Mouse (Mus musculus) spleen, adult 18-20 months (tissue): ENCODE results near the gene Susd6.

ENCODE experiments used
- DNase-seq, 2 experiments: peaks; one replicate each; pipeline ENCODE4 v3.0.0; 2022; ENCODE audit warnings: mixed read lengths in 2 of 2

The Susd6 gene

GRCm38 (mm10) chr12:80839631-80840030 is 49.3 kb downstream of the Susd6 start:
- DNase-seq = no peak

GRCm38 (mm10) chr12:80841618-80842017 is 51.3 kb downstream of the Susd6 start:
- DNase-seq = no peak

- no peak for DNase-seq
Observed at GRCm38 (mm10) chr12:80842609-80843008, 52.3 kb downstream of the Susd6 start.

DNA sequence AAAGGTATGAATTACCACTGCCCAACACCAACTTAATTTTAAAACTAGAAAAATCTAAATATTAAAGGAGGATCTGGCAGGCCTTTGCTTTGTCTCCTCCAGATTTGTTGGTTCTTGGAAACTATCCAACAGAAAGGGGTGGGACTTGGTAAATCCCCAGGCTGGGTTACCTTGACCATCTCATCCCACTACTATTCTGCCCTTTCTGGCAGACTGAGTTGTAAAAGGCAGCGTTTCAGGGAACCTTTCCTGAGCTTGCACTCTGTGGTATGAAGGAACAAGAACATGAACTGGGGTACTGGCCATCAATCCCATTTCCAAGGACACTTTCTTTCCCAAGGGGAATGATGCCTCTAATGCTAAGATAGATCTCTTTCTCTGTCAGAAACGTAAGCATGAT is 52.9 kb downstream of the Susd6 start:
- DNase-seq = no peak

DNA sequence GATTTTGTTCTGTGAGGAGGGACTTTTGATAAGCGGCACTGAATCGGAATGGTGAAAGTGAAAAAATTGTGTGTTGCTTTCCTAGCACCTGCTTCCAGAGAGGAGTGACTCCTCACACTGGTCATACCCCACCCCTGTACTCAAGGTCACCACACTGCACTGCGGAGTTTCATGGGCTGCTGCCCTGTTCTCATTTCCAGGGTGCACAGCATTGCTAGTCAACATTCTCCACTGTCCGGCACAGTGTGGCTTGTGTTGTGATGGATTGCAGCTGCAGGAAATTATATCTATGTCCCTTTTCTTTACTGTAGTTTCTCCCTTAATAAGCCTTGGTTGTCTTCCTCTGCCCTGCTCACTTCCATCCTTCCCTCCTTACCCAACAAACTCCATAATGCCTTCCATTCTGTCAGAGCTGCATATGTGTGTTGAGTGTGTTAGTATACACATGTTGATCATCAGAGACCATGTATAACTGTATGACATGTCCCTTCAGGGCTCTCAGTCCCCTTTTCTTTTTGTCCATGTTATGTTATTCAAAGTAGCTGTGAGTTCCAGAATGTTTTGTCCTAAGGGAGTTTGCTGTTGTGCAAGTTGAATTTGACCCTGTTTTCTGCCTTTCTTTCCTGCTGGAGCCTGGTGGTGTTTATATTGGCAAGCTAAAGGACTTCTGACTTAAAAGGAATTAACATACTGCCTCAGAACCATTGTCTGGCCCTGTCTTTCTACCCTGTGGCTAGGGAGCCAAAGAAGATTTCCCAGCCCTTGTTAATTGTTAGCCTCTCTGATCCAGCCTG is 53.5 kb downstream of the Susd6 start:
- DNase-seq = no peak

DNA sequence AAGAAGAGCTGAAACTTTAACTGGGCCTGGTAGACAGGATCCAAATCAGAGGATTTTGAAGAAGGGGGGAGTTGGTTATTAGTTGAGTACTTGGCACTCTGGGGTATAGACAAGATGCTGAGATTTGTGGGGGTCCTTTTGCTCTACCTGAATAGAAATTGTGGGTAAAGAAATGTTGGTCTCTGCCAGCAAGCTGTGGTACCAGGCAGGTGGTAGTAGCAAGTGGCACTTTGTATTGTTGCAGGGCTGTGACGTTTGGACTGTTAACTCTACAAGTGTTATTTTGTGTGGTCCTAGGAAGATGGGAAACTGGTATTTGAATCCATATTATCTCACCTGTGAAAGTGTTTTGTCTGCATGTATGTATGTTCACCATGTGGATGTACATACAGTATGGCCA is 55.6 kb downstream of the Susd6 start:
- DNase-seq = no peak

DNA sequence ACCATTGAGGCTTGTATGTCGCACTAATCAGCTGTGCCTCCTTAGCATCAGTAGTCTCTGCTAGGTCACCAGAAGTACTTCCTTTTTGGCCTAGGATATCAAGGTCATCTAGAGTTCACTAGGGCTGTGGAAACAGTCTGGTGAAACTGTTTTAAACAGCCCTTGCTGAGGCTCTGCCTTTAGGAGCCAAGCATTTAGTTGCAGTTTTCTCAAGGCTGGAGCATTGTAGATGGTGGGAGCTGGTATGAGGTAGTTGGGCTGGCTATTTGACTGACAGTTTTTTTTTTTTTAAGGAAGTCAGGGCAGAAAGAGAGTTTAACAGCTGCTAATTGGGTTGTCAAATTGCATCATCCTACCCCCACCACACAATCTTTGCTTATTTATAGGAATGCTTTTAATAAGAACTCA is 56.6 kb downstream of the Susd6 start:
- DNase-seq = no peak

DNA sequence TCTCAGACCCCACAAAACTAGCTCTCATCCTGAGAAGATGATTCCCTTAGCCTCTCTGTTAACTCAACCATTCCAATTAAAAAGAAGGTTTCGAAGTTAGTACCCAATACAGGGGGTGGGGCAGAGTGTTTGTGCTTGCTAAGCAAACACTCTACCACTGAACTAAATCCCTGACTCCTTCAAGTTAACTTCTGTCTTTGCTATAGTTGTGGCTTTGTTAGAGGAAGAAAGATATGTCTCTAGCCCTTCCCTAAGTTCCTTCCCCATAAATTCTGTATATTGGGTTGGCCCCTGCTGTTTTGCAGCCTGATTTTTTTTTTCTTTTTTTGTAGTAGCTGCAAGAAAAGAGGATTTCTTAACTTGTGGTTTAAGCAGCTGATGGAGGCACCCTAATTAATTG is 61.7 kb downstream of the Susd6 start:
- no peak for DNase-seq

- DNase-seq = no peak
Observed at GRCm38 (mm10) chr12:80853737-80854136, 63.4 kb downstream of the Susd6 start.

DNA sequence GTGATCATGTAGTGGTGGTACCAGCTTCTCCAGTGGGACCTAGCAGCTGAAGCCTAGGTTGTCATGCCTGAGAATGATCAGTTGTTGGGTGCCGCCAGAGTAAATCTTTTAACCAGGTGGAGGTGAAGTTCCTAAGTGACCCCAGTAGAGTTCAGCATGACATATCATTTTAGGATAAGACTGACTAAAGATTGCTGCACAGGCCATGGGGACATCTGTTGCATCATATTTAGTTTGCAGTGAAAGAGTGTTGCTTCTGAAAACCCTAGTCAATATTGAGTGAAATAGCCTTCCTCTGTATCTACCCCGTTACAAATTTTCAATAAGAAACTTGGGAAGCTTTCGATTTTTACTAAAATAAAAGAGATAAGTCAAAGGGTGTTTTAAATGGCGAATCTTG is 64.4 kb downstream of the Susd6 start:
- no peak for DNase-seq

GRCm38 (mm10) chr12:80855100-80855499 is 64.8 kb downstream of the Susd6 start:
- no peak for DNase-seq

DNA sequence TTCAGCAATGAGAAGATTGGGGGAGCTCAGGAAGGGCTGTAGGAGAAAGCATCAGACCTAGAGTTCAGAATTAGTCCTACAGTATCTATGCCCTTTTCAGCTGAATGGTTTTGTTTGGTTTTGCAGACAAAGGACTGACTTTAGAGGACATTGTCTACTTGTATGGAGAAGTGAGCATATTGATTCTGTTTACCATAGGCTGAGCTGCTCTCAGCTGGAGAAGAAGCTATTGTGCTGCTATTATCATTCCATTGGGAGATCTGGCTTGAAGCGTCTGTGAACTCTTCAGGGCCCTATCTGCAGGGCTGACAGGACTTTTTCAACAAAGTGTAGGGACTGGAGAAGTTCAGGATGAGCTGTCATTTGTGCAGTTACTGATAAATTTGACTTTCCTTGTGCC is 65.3 kb downstream of the Susd6 start:
- no peak for DNase-seq

DNA sequence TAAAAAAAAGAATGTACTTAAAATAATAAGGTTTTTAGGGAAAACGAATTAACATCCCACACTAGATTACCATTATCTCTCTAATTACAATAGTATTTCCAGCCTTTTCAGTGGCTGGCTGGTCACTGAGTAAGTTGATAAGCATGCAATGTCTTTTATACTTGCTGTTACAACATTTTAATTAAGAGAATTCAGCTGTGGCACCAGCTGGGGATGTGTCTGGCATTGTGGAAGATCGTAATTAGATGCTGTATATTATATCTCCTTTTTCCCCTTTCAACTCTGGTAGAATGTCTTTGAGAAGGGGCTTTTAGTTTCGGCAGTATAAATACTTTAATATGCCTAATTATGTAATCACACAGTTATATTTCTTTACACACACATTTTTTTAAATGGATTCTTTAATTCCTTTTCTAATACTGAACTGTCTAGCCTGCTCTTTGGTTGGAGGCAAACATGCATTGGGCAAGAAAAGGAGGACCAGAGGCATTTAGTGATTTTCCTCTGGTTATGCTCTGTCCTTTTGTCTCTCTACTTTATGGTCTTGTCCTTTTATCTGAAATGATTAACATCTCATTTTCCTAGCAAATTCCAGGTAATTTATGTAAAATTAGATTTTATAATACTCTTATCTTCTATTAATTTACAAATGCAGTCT is 67.5 kb downstream of the Susd6 start:
- no peak for DNase-seq

DNA sequence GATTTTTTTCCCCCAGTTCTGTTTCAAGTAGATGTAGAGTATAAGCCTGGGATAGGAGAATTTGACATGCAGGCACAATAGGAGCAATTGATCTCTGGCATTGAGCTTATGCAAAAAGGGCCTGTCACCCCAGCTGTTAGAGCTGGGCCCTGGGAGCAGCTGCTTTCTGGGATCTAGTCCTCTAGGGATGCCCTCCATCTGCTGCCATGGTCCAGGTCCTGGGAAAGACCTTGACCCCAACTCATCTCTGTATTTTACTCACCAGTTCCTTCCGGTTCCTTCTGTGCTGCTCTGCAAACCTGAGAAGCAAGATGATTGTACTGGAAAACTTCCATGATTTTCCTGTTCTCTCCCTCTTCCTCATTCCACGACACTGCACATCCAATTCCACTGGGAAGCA is 68.0 kb downstream of the Susd6 start:
- no peak for DNase-seq

GRCm38 (mm10) chr12:80861916-80862315 is 71.6 kb downstream of the Susd6 start:
- DNase-seq = no peak

DNA sequence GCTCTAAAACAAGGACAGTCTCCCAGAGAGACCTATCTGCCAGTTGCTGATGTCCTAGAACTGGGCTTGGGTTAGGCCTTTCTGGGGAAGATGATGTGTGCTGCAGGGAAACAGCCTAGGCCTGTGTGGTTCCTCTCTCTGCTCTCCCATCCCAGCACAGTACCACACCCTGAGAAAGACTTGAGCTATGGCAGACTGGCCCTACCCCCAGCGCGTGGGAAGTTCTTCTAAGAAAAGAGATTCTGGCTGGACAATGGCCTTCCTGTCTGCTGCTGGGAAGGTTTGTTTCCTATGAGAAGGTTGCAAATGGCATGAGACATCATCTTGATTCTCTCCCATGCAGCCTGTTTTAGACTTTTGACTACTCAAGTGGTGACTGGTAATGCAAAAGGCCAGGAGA is 73.1 kb downstream of the Susd6 start:
- DNase-seq = no peak

GRCm38 (mm10) chr12:80865175-80865574 is 74.9 kb downstream of the Susd6 start:
- DNase-seq = no peak

DNA sequence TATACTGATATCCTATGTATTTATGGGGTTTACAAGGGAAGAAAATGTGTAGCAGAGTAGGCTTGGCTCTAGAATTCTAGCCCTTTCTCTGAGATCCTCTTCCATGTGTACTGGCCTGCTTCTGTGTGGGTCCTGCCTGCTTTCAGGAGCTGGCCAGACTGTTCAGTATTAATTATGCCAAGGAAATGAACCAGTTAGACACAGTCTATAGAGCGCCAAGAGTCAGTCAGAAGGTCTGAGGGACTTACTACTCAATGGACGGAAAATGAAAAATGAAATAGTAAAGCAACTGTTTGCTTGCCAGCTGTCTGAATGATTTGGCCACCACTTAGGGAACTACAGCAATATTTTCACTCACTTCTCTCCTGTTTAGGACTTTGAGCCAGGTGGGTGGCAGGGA is 75.7 kb downstream of the Susd6 start:
- no peak for DNase-seq

GRCm38 (mm10) chr12:80867083-80867482 is 76.8 kb downstream of the Susd6 start:
- no peak for DNase-seq

DNA sequence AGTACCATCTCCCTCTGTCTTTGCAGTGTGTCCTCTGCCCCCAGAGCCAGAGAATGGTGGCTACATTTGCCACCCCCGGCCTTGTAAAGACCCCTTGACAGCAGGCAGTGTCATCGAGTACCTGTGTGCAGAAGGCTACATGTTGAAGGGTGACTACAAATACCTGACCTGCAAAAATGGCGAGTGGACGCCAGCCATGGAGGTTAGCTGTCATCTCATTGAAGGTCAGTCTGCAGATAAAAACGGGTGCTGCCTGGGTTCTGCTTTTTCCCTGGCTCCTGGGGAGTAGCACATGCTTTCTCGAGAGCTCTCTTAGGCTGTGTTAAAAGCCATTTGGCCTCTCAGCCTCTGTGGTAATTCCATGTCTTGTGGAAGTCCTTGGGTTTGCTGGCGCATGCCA is 78.1 kb downstream of the Susd6 start:
- DNase-seq = no peak

DNA sequence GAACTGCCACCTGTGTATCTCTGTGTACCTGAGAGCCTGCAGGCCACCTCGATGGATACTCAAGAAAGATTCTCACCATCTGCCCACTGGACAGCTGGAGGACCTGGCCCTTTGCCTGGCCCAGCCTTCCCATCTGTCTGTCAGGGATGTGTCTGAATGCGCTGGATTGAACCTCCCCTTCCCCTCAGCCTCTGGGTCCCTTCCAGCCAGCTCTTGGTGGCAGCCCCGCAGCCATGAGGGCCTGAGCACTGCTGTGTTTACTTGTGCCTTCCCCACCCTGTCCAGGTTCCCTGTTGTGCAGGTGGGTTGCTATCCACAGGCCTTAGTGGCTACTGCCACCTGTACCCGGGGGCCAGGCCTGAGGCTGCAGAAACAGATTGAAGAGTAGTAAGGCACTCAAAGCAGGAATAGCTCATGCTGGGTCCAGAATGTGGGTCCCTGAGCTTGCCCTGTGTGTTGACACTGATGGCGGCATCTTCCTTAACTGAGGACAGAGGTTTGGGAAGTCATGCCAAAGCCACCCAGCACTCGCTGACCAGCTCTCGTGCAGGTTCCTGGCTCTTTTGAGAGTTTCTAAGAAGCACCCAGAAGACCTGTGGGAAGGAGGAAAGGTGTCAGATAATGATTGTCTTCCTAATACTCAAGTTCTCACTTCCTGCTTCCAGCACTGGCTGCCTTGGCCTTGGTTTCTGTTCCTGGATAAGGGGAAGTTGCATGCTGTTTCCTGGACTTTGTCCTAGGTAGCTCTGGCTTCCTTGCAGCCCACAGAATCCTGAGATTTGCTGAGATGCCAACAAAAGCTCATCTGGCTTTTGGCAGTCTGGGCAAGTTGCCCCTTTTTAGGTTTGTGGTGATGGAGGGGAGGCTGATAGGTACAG is 87.1 kb downstream of the Susd6 start:
- no peak for DNase-seq

DNA sequence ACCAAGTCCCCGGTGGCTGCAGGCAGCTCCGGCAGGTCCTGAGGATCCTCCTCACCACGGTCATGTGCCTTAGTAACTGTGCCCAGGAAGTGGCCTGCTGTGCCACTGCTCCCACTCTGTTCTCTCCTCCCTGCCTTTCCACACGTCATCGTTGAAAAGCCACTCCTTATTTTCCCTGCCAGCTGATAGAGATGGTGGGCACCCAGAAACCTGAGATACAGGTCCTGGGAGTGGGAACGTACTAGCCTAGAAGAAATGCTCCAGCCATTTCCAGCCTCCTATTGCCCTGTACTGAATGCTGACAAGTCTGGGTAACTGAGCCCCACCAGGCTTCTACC is 87.8 kb downstream of the Susd6 start:
- DNase-seq = no peak

GRCm38 (mm10) chr12:80878653-80879052 is 88.3 kb downstream of the Susd6 start:
- DNase-seq = no peak

DNA sequence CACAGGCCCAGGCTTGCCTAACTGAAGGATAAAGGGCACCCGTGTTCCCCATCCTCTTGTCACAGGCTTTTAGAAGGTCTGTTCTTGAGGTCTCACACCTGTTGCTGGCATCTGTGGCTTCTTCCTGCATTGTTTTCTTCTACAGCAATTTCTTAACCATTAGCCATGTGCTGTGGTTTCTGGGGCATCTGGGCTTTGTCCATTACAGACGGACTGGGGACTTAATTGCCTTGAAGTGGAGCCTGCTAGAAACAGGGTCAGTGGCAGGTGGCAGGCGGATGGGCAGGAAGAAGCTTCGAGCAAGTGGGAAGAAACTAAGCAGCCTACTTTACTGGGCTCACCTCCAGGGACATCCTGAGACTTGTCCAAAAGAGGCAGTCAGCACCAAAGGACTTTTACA is 89.0 kb downstream of the Susd6 start:
- DNase-seq = no peak
